ENCODE assay signal across 23 mouse cellular contexts in the genomic region with DNA sequence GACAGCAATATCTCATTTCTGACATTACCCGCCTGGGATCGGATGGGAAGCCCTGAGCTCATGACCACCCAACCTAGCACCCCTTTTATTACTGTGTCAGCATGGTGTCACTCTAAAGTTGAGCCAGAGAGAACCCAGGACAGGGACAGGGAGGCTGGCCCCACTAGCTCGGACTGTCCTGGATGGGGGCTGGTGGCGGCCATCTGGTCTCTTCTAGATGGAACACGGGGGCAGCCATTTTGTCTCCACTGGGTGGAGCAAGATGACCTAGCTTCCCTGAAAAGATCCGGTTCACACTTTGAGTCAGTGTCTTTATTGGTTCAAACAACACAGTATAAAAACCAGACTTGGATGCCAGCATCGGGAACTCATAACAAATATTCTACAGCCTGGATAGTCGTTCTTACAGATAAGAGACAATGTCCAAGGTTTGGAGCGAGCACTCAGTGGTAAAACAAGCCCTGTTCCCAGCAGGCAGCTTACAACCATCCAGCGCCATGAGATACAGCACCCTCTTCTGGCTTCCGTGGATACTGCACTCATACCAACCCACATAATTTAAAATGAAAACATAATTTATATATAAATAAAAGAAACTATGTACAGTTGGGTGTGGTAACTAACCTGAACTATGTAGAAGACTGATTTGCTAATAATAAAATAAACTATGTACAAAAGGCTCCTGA. TPM values are rescaled to one million over a fixed set of nuclear protein-coding genes. Genes with fewer than 3 reads are reported as not detected.
DNase-seq lines count a peak whose midpoint lies in the region; ATAC-seq and TF ChIP-seq lines count a peak whose summit lies in the region.
"Had no signal": no experiment of that assay in that cellular context is flagged by ENCODE, and none has a peak within 500 bp of the region (broad histone marks: within the 10 kb centered on the region; RNA-seq: fewer than 3 reads in every experiment).

No protein-coding gene starts in this region.

- no peak overlapping the region for H3K27ac ChIP-seq in intestine, postnatal 0 days (ENCODE audit: low read depth, low read length)
- H3K27ac ChIP-seq in intestine, embryonic 16.5 days (ENCODE audit: low read length): no peak overlapping the region
- no peak overlapping the region for H3K27ac ChIP-seq in lung, postnatal 0 days (ENCODE audit: low read length)
- H3K27ac ChIP-seq in MEL (ENCODE audit: control insufficient read depth, low read depth, low read length): peak overlapping the region; percentile 96
- H3K27ac ChIP-seq: midbrain, embryonic 12.5 days; stomach, embryonic 15.5 days had no signal

- TF ChIP-seq POLR2A in MEL (IDR thresholded peaks at IDR 0.05; ENCODE audit: control insufficient read depth in 1 of 2, insufficient read depth in 1 of 2, low read depth in 1 of 2, low read length in 2 of 2, poor library complexity in 1 of 2): peak; percentile 63 to 67; a peak in 3 of 4 replicates

- no peaks in the 10 kb centered on the region for H3K4me1 ChIP-seq in intestine, postnatal 0 days (replicated peaks; ENCODE audit: control insufficient read depth, insufficient read depth, low read length)
- H3K4me1 ChIP-seq in intestine, embryonic 16.5 days (ENCODE audit: control insufficient read depth, insufficient read depth, low read length): no peaks in the 10 kb centered on the region
- no peaks in the 10 kb centered on the region for H3K4me1 ChIP-seq in lung, postnatal 0 days (ENCODE audit: insufficient read depth, low read depth, low read length)
- peaks cover 3 to 10% of the 10 kb centered on the region in 2 experiments for H3K4me1 ChIP-seq in MEL (ENCODE audit: control insufficient read depth in 1 of 2, insufficient read depth in 2 of 2, low read length in 2 of 2)
- H3K4me1 ChIP-seq: stomach, embryonic 15.5 days had no signal

- no peak overlapping the region for H3K4me3 ChIP-seq in intestine, postnatal 0 days (ENCODE audit: low read depth, low read length)
- H3K4me3 ChIP-seq in intestine, embryonic 16.5 days (ENCODE audit: low read length): no peak overlapping the region
- no peak overlapping the region for H3K4me3 ChIP-seq in lung, postnatal 0 days (ENCODE audit: low read depth, low read length)
- H3K4me3 ChIP-seq in MEL (ENCODE audit: control insufficient read depth in 1 of 2, insufficient read depth in 1 of 2, low read depth in 2 of 2, low read length in 2 of 2): peak overlapping the region; percentile 71 to 77
- H3K4me3 ChIP-seq: midbrain, embryonic 12.5 days; stomach, embryonic 15.5 days had no signal

- H3K27me3 ChIP-seq in intestine, postnatal 0 days (replicated peaks; ENCODE audit: control insufficient read depth, insufficient read depth, low read length): no peaks in the 10 kb centered on the region
- H3K27me3 ChIP-seq in intestine, embryonic 16.5 days (replicated peaks; ENCODE audit: control insufficient read depth, insufficient read depth, low read length): no peaks in the 10 kb centered on the region
- H3K27me3 ChIP-seq in lung, postnatal 0 days (replicated peaks; ENCODE audit: insufficient read depth, low read length): no peaks in the 10 kb centered on the region
- no peaks in the 10 kb centered on the region for H3K27me3 ChIP-seq in MEL (ENCODE audit: control insufficient read depth in 1 of 2, insufficient read depth in 2 of 2, low read length in 2 of 2)
- H3K27me3 ChIP-seq: midbrain, embryonic 12.5 days; stomach, embryonic 15.5 days had no signal

- H3K9me3 ChIP-seq in intestine, postnatal 0 days (ENCODE audit: control insufficient read depth): no peaks in the 10 kb centered on the region
- no peaks in the 10 kb centered on the region for H3K9me3 ChIP-seq in intestine, embryonic 16.5 days (ENCODE audit: control insufficient read depth, low read length)
- no peaks in the 10 kb centered on the region for H3K9me3 ChIP-seq in lung, postnatal 0 days (ENCODE audit: low read length)
- no peaks in the 10 kb centered on the region for H3K9me3 ChIP-seq in MEL (replicated peaks; ENCODE audit: insufficient read depth, low read length)
- H3K9me3 ChIP-seq: midbrain, embryonic 12.5 days; stomach, embryonic 15.5 days had no signal

- TF ChIP-seq CTCF in intestine, postnatal 0 days (IDR thresholded peaks at IDR 0.05; ENCODE audit: low read depth): peak; percentile 57
- TF ChIP-seq CTCF in lung, postnatal 0 days (IDR thresholded peaks at IDR 0.05): peak; percentile 27; the same call in 1 of the 2 replicates
- peak; percentile 76 to 84 (median 77) for TF ChIP-seq CTCF in MEL (IDR thresholded peaks at IDR 0.05 in 2 of 3, conservative IDR thresholded peaks at IDR 0.05 in 1 of 3; ENCODE audit: control insufficient read depth in 1 of 3, insufficient read depth in 1 of 3, low read depth in 2 of 3, low read length in 3 of 3, poor library complexity in 1 of 3, severe bottlenecking in 1 of 3)

- ATAC-seq in intestine, postnatal 0 days: no peak; the same call in 1 of the 2 replicates
- ATAC-seq in intestine, embryonic 16.5 days: no peak
- no peak for ATAC-seq in lung, postnatal 0 days
- ATAC-seq in megakaryocyte progenitor cell, adult 5-6 weeks (replicated peaks; ENCODE audit: poor library complexity): 0 out of 2 replicates have a peak, but pooled peaks have one; percentile 44
- no peak for ATAC-seq in megakaryocyte, adult 5-6 weeks (ENCODE audit: poor library complexity, severe bottlenecking)
- ATAC-seq in cerebellum, adult (ENCODE audit: insufficient number of reproducible peaks, low FRiP score, low TSS enrichment): no peak
- ATAC-seq: hindbrain, embryonic 16.5 days had no signal

- TF ChIP-seq RAD21 in MEL (IDR thresholded peaks at IDR 0.05; ENCODE audit: low read depth, low read length): peak; percentile 50

- no peak for DNase-seq in lung, postnatal 0 days (ENCODE audit: low spot score)
- DNase-seq in lung, postnatal 14 days: no peak
- DNase-seq in MEL (ENCODE audit: low read depth, low spot score): peak; percentile 93
- DNase-seq: adrenal gland, postnatal 25 days; cerebellum, adult 11 months; heart, adult 18-20 months; heart, postnatal 10 days; kidney, postnatal 14 days had no signal

- WGBS in intestine, postnatal 0 days: 94% methylated on average over 11 of the region's 11 CpGs
- 92% methylated on average over 11 of the region's 11 CpGs for WGBS in intestine, embryonic 16.5 days
- WGBS in lung, postnatal 0 days: 96% methylated on average over 11 of the region's 11 CpGs

- no peak overlapping the region for H3K4me2 ChIP-seq in intestine, postnatal 0 days (replicated peaks; ENCODE audit: low read depth)
- H3K4me2 ChIP-seq in intestine, embryonic 16.5 days (ENCODE audit: low read depth, low read length): no peak overlapping the region
- H3K4me2 ChIP-seq in lung, postnatal 0 days (replicated peaks; ENCODE audit: low read depth, low read length): no peak overlapping the region
- H3K4me2 ChIP-seq: midbrain, embryonic 12.5 days; stomach, embryonic 15.5 days had no signal

- H3K9ac ChIP-seq in intestine, postnatal 0 days (ENCODE audit: low read depth, low read length): no peak overlapping the region
- no peak overlapping the region for H3K9ac ChIP-seq in intestine, embryonic 16.5 days (ENCODE audit: low read depth, low read length)
- no peak overlapping the region for H3K9ac ChIP-seq in lung, postnatal 0 days (replicated peaks; ENCODE audit: low read depth)
- H3K9ac ChIP-seq in MEL (ENCODE audit: control insufficient read depth, low read depth, low read length, poor library complexity, severe bottlenecking): peak overlapping the region; percentile 89
- H3K9ac ChIP-seq: midbrain, embryonic 12.5 days; stomach, embryonic 15.5 days had no signal

- TF ChIP-seq EP300 in lung, postnatal 0 days (IDR thresholded peaks at IDR 0.05): no peak
- TF ChIP-seq EP300 in MEL (IDR thresholded peaks at IDR 0.05; ENCODE audit: low read depth in 1 of 2, low read length in 2 of 2): no peak

- H3K79me2 ChIP-seq in MEL (ENCODE audit: control insufficient read depth, insufficient read depth, low read length, poor library complexity): peaks cover 12% of the 10 kb centered on the region

- peaks cover 16% of the 10 kb centered on the region; the same call in 1 of the 2 replicates for H3K36me3 ChIP-seq in intestine, postnatal 0 days (ENCODE audit: control insufficient read depth, insufficient read depth)
- H3K36me3 ChIP-seq in intestine, embryonic 16.5 days (ENCODE audit: control insufficient read depth, insufficient read depth, low read length): 0 out of 2 replicates have a peak, but pooled peaks cover 2% of the 10 kb centered on the region
- H3K36me3 ChIP-seq in lung, postnatal 0 days (ENCODE audit: insufficient read depth, low read length): no peaks in the 10 kb centered on the region
- peaks cover 0 to 10% of the 10 kb centered on the region in 2 experiments; a peak in 2 of 4 replicates for H3K36me3 ChIP-seq in MEL (ENCODE audit: control insufficient read depth in 1 of 2, insufficient read depth in 2 of 2, low read length in 2 of 2)
- H3K36me3 ChIP-seq: midbrain, embryonic 12.5 days; stomach, embryonic 15.5 days had no signal

RNA-seq across cellular contexts. Expression of a gene that starts 18.9 kb away (rescaled TPM):
- 2.9 and 3.5 TPM in 2 replicates for polyA plus RNA-seq in intestine, postnatal 0 days (2015; fragmentation: Nextera tagmentation; extraction: Ambion mirVana)
- polyA plus RNA-seq in intestine, embryonic 16.5 days (2015; fragmentation: Nextera tagmentation; extraction: Ambion mirVana): 3.9 and 4.2 TPM in 2 replicates
- polyA plus RNA-seq in lung, postnatal 0 days (2015; fragmentation: Nextera tagmentation; extraction: Ambion mirVana): 0.02 TPM in 1 of 2 replicates, not detected in the other
- total RNA-seq in MEL (2012; rRNA removed): 0.04 TPM in 1 of 2 replicates, not detected in the other
- polyA plus RNA-seq in MEL (2012; ENCODE audit: insufficient read depth in 1 of 2, insufficient read length in 2 of 2, low read depth in 1 of 2, low replicate concordance in 2 of 2, missing spikeins in 1 of 2): under 1 TPM in 1 of 2 experiments, not detected in 1; 0.01 TPM
- 0.66 and 1.4 TPM in 2 replicates for total RNA-seq in megakaryocyte progenitor cell, adult 5-6 weeks (2015)
- total RNA-seq in megakaryocyte progenitor cell, adult 5-6 weeks (2017): 0.96 and 1.1 TPM in 2 replicates
- total RNA-seq in megakaryocyte, adult 5-6 weeks (2015): 0.18 TPM in 1 of 2 replicates, not detected in the other
- total RNA-seq in megakaryocyte, adult 5-6 weeks (2017): 0.08 and 0.40 TPM in 2 replicates
- total RNA-seq: adrenal gland, postnatal 25 days had no signal

RNA-seq across cellular contexts. Expression of a gene that starts 38.0 kb away (rescaled TPM):
- polyA plus RNA-seq in intestine, postnatal 0 days (2015; fragmentation: Nextera tagmentation; extraction: Ambion mirVana): 0.12 and 0.20 TPM in 2 replicates
- polyA plus RNA-seq in intestine, embryonic 16.5 days (2015; fragmentation: Nextera tagmentation; extraction: Ambion mirVana): 1.7 and 1.9 TPM in 2 replicates
- polyA plus RNA-seq in lung, postnatal 0 days (2015; fragmentation: Nextera tagmentation; extraction: Ambion mirVana): 0.04 TPM in 1 of 2 replicates, not detected in the other
- total RNA-seq in MEL (2012; rRNA removed): 0.08 TPM in 1 of 2 replicates, not detected in the other
- polyA plus RNA-seq in MEL (2012; ENCODE audit: insufficient read depth in 1 of 2, insufficient read length in 2 of 2, low read depth in 1 of 2, low replicate concordance in 2 of 2, missing spikeins in 1 of 2): under 1 TPM in 1 of 2 experiments, not detected in 1; 0.38 TPM
- total RNA-seq in megakaryocyte progenitor cell, adult 5-6 weeks (2015): 0.02 and 0.10 TPM in 2 replicates
- 0.14 TPM in 1 of 2 replicates, not detected in the other for total RNA-seq in megakaryocyte progenitor cell, adult 5-6 weeks (2017)
- 0.11 and 0.58 TPM in 2 replicates for total RNA-seq in megakaryocyte, adult 5-6 weeks (2015)
- 0.57 and 0.92 TPM in 2 replicates for total RNA-seq in megakaryocyte, adult 5-6 weeks (2017)
- total RNA-seq: common myeloid progenitor, adult 5-6 weeks; heart, adult 18-20 months; heart, postnatal 10 days had no signal
- polyA plus RNA-seq: forebrain, embryonic 11.5 days; hindbrain, embryonic 16.5 days; limb, embryonic 11.5 days; lung, embryonic 16.5 days; midbrain, embryonic 12.5 days; neural tube, embryonic 11.5 days had no signal

RNA-seq across cellular contexts. Expression of a gene that starts 47.4 kb away (rescaled TPM):
- polyA plus RNA-seq in intestine, postnatal 0 days (2015; fragmentation: Nextera tagmentation; extraction: Ambion mirVana): not detected in 2 replicates
- not detected in 2 replicates for polyA plus RNA-seq in intestine, embryonic 16.5 days (2015; fragmentation: Nextera tagmentation; extraction: Ambion mirVana)
- 0.12 TPM in 1 of 2 replicates, not detected in the other for polyA plus RNA-seq in lung, postnatal 0 days (2015; fragmentation: Nextera tagmentation; extraction: Ambion mirVana)
- not detected in 2 replicates for total RNA-seq in MEL (2012; rRNA removed)
- polyA plus RNA-seq in MEL (2012; ENCODE audit: insufficient read depth in 1 of 2, insufficient read length in 2 of 2, low read depth in 1 of 2, low replicate concordance in 2 of 2, missing spikeins in 1 of 2): not detected
- total RNA-seq in megakaryocyte progenitor cell, adult 5-6 weeks (2015): 0.66 and 0.77 TPM in 2 replicates
- total RNA-seq in megakaryocyte progenitor cell, adult 5-6 weeks (2017): 0.27 TPM in 1 of 2 replicates, not detected in the other
- total RNA-seq in megakaryocyte, adult 5-6 weeks (2015): 0.74 and 1.2 TPM in 2 replicates
- 0.44 and 0.49 TPM in 2 replicates for total RNA-seq in megakaryocyte, adult 5-6 weeks (2017)
- total RNA-seq: adrenal gland, postnatal 25 days; common myeloid progenitor, adult 5-6 weeks; heart, adult 18-20 months; heart, postnatal 10 days; layer of hippocampus, postnatal 14 days had no signal
- polyA plus RNA-seq: embryonic facial prominence, embryonic 14.5 days; hindbrain, embryonic 16.5 days; limb, embryonic 11.5 days; midbrain, embryonic 12.5 days; neural tube, embryonic 11.5 days; stomach, embryonic 15.5 days had no signal

RNA-seq across cellular contexts. Expression of a gene that starts 55.5 kb away (rescaled TPM):
- polyA plus RNA-seq in intestine, postnatal 0 days (2015; fragmentation: Nextera tagmentation; extraction: Ambion mirVana): 25.6 and 27.0 TPM in 2 replicates
- 57.0 and 62.3 TPM in 2 replicates for polyA plus RNA-seq in intestine, embryonic 16.5 days (2015; fragmentation: Nextera tagmentation; extraction: Ambion mirVana)
- polyA plus RNA-seq in lung, postnatal 0 days (2015; fragmentation: Nextera tagmentation; extraction: Ambion mirVana): 44.3 and 49.5 TPM in 2 replicates
- total RNA-seq in MEL (2012; rRNA removed): 39.1 and 41.8 TPM in 2 replicates
- 10 to 100 TPM in 1 of 2 experiments, not detected in 1; 65.4 TPM for polyA plus RNA-seq in MEL (2012; ENCODE audit: insufficient read depth in 1 of 2, insufficient read length in 2 of 2, low read depth in 1 of 2, low replicate concordance in 2 of 2, missing spikeins in 1 of 2)
- total RNA-seq in megakaryocyte progenitor cell, adult 5-6 weeks (2015): 74.0 and 89.7 TPM in 2 replicates
- 130 and 137 TPM in 2 replicates for total RNA-seq in megakaryocyte progenitor cell, adult 5-6 weeks (2017)
- total RNA-seq in megakaryocyte, adult 5-6 weeks (2015): 130 and 131 TPM in 2 replicates
- 203 and 222 TPM in 2 replicates for total RNA-seq in megakaryocyte, adult 5-6 weeks (2017)

Comparison
In these comparisons a context has a peak if more than half of its experiments do, and no peak if none do; other contexts are left out.
1. H3K4me3 ChIP-seq: peak in MEL (2 of 2); none in intestine, postnatal 0 days (single experiment), intestine, embryonic 16.5 days (single experiment) and lung, postnatal 0 days (single experiment).
2. CTCF ChIP-seq: peak in every context shown above with its lines; median percentile 77 in MEL; 57 in intestine, postnatal 0 days; 27 in lung, postnatal 0 days.